ENCODE assay signal across 16 mouse cellular contexts in the genomic region with DNA sequence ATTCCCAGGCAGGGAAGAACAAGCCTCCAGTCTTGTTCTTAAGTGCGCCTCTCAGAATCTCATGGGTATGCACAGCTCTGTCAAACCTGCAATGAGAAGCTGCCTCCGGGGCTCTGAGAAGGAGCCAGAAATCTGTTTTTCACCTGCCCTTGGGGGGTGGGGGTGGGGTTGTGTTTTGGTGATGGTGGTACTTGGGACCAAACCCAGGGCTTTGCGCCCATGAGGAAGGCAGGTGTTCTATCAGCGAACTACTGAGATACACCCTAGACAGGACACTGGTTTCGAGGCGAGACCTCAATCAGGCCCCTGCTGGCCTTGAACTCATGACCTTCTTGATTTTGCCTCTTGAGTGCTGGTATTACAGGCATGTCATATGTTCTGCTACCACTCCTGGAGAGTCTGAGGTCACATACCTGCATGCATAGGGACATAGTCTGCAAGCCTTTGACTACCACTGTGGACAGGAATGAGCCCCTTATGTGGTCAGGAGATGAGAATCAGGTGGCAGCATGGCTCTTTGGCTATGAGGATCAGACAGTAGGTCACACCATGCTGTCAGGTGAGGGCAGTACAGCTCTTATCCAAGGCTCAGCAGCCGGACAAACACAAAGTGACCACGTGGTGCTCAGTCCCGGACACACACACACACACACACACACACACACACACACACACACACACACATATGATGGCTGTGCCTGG. TPM values are rescaled to one million over a fixed set of nuclear protein-coding genes. Genes with fewer than 3 reads are reported as not detected.
A peak's percentile ranks its signal among the peaks of the same experiment; 100 is the strongest.
DNase-seq lines count a peak whose midpoint lies in the region; ATAC-seq lines count a peak whose summit lies in the region.
"Had no signal": no experiment of that assay in that cellular context is flagged by ENCODE, and none has a peak within 500 bp of the region (broad histone marks: within the 10 kb centered on the region; RNA-seq: fewer than 3 reads in every experiment).

No protein-coding gene starts in this region.

- peak overlapping the region; percentile 68 for H3K9ac ChIP-seq in heart, embryonic 13.5 days
- no peak overlapping the region for H3K9ac ChIP-seq in embryonic facial prominence, embryonic 15.5 days
- H3K9ac ChIP-seq: forebrain, embryonic 15.5 days had no signal

- no peak for DNase-seq in heart, adult 8-10 months (ENCODE audit: low spot score)
- no peak for DNase-seq in limb, embryonic 10.5 days (ENCODE audit: low spot score)
- DNase-seq in spleen, postnatal 36 days (ENCODE audit: low spot score in 2 of 2) = no peak
- DNase-seq in spleen, adult 18-20 months = no peak
- DNase-seq: cerebellum, postnatal 10 days; layer of hippocampus, postnatal 36 days; thymus, postnatal 14 days had no signal

- H3K27ac ChIP-seq in heart, embryonic 13.5 days (replicated peaks) = peak overlapping the region; percentile 95
- peak overlapping the region; percentile 96 for H3K27ac ChIP-seq in brown adipose tissue, adult 24 weeks (replicated peaks; ENCODE audit: low read depth, low read length)
- H3K27ac ChIP-seq in embryonic facial prominence, embryonic 15.5 days (replicated peaks) = peak overlapping the region; percentile 83
- peak overlapping the region; percentile 90 for H3K27ac ChIP-seq in limb, embryonic 10.5 days
- H3K27ac ChIP-seq: forebrain, embryonic 15.5 days; macrophage had no signal

- no peak for ATAC-seq in heart, embryonic 13.5 days (ENCODE audit: extremely low read depth, insufficient number of reproducible peaks, low FRiP score, low TSS enrichment)
- ATAC-seq in embryonic facial prominence, embryonic 15.5 days (ENCODE audit: insufficient number of reproducible peaks, low FRiP score, low TSS enrichment, low read depth) = no peak
- ATAC-seq in monocyte, adult 5-6 weeks (replicated peaks; ENCODE audit: insufficient number of reproducible peaks, low FRiP score, low TSS enrichment, poor library complexity, severe bottlenecking) = no peak
- ATAC-seq: CD4-positive, CD25-positive, alpha-beta regulatory T cell, adult 4 months; forebrain, embryonic 15.5 days had no signal

- 66% methylated on average over 9 of the region's 9 CpGs for WGBS in heart, embryonic 13.5 days
- WGBS in embryonic facial prominence, embryonic 15.5 days = 75% methylated on average over 9 of the region's 9 CpGs
- WGBS in limb, embryonic 10.5 days = 89% methylated on average over 9 of the region's 9 CpGs

- H3K4me3 ChIP-seq in heart, embryonic 13.5 days = no peak overlapping the region
- no peak overlapping the region for H3K4me3 ChIP-seq in brown adipose tissue, adult 24 weeks (ENCODE audit: insufficient read depth, low read depth, low read length)
- no peak overlapping the region for H3K4me3 ChIP-seq in embryonic facial prominence, embryonic 15.5 days (replicated peaks)
- H3K4me3 ChIP-seq in limb, embryonic 10.5 days = 0 out of 2 replicates have a peak overlapping the region, but pooled peaks have one; percentile 3
- H3K4me3 ChIP-seq: forebrain, embryonic 15.5 days had no signal

- H3K9me3 ChIP-seq in heart, embryonic 13.5 days = no peaks in the 10 kb centered on the region
- no peaks in the 10 kb centered on the region for H3K9me3 ChIP-seq in embryonic facial prominence, embryonic 15.5 days (replicated peaks)
- no peaks in the 10 kb centered on the region for H3K9me3 ChIP-seq in limb, embryonic 10.5 days (replicated peaks)
- H3K9me3 ChIP-seq: forebrain, embryonic 15.5 days had no signal

- peak overlapping the region; percentile 38; the same call in 1 of the 2 replicates for H3K4me2 ChIP-seq in heart, embryonic 13.5 days
- H3K4me2 ChIP-seq in embryonic facial prominence, embryonic 15.5 days (replicated peaks) = no peak overlapping the region
- H3K4me2 ChIP-seq: forebrain, embryonic 15.5 days had no signal

- peaks cover 34% of the 10 kb centered on the region for H3K36me3 ChIP-seq in heart, embryonic 13.5 days
- peaks cover 31% of the 10 kb centered on the region for H3K36me3 ChIP-seq in embryonic facial prominence, embryonic 15.5 days
- peaks cover 37% of the 10 kb centered on the region for H3K36me3 ChIP-seq in limb, embryonic 10.5 days
- H3K36me3 ChIP-seq: forebrain, embryonic 15.5 days had no signal

- no peaks in the 10 kb centered on the region for H3K27me3 ChIP-seq in heart, embryonic 13.5 days (replicated peaks)
- no peaks in the 10 kb centered on the region for H3K27me3 ChIP-seq in embryonic facial prominence, embryonic 15.5 days
- H3K27me3 ChIP-seq in limb, embryonic 10.5 days (ENCODE audit: low read depth, poor library complexity, severe bottlenecking) = no peaks in the 10 kb centered on the region
- H3K27me3 ChIP-seq: forebrain, embryonic 15.5 days had no signal

- peaks cover 97% of the 10 kb centered on the region for H3K4me1 ChIP-seq in heart, embryonic 13.5 days
- H3K4me1 ChIP-seq in brown adipose tissue, adult 24 weeks (ENCODE audit: control insufficient read depth, insufficient read depth, insufficient read length, low read length) = peaks cover 70% of the 10 kb centered on the region
- H3K4me1 ChIP-seq in embryonic facial prominence, embryonic 15.5 days = peaks cover 65% of the 10 kb centered on the region
- H3K4me1 ChIP-seq in limb, embryonic 10.5 days = peaks cover 69% of the 10 kb centered on the region

RNA-seq across cellular contexts. Expression of gene Hspg2, which starts 30.5 kb away (rescaled TPM):
- polyA plus RNA-seq in heart, embryonic 13.5 days (2015; fragmentation: Nextera tagmentation; extraction: Ambion mirVana) = 48.9 and 50.0 TPM in 2 replicates
- total RNA-seq in heart, adult 8-10 months (2022) = 100 to 1,000 TPM; 124 to 205 (median 189) TPM
- 32.5 and 49.7 TPM in 2 replicates for polyA plus RNA-seq in brown adipose tissue, adult 24 weeks (2012; ENCODE audit: insufficient read depth, insufficient read length, missing spikeins)
- 48.5 and 49.1 TPM in 2 replicates for polyA plus RNA-seq in embryonic facial prominence, embryonic 15.5 days (2015; fragmentation: Nextera tagmentation; extraction: Ambion mirVana)
- 20.8 and 23.3 TPM in 2 replicates for polyA plus RNA-seq in limb, embryonic 10.5 days (2016; fragmentation: Nextera tagmentation; extraction: Ambion mirVana)
- under 0.01 TPM in 1 of 3 replicates, not detected in the others for total RNA-seq in monocyte, adult 5-6 weeks (2017)
- polyA plus RNA-seq: CD4-positive, CD25-positive, alpha-beta regulatory T cell, adult 4 months had no signal

RNA-seq across cellular contexts. Expression of gene 1700013G24Rik, which starts 45.9 kb away (rescaled TPM):
- not detected in 2 replicates for polyA plus RNA-seq in heart, embryonic 13.5 days (2015; fragmentation: Nextera tagmentation; extraction: Ambion mirVana)
- total RNA-seq in heart, adult 8-10 months (2022) = not detected
- not detected in 2 replicates for polyA plus RNA-seq in brown adipose tissue, adult 24 weeks (2012; ENCODE audit: insufficient read depth, insufficient read length, missing spikeins)
- polyA plus RNA-seq in embryonic facial prominence, embryonic 15.5 days (2015; fragmentation: Nextera tagmentation; extraction: Ambion mirVana) = not detected in 2 replicates
- not detected in 2 replicates for polyA plus RNA-seq in limb, embryonic 10.5 days (2016; fragmentation: Nextera tagmentation; extraction: Ambion mirVana)
- total RNA-seq in monocyte, adult 5-6 weeks (2017) = not detected in 3 replicates
- total RNA-seq: heart, postnatal 36 days; layer of hippocampus, postnatal 36 days had no signal
- polyA plus RNA-seq: CD4-positive, CD25-positive, alpha-beta regulatory T cell, adult 4 months; forebrain, embryonic 15.5 days; macrophage; neural tube, embryonic 11.5 days had no signal
